Mouse (Mus musculus) thymus, postnatal 4 days (tissue): ENCODE data around the gene Zdhhc18.

Experiments
- DNase-seq: peaks from one replicate; pipeline ENCODE4 v3.0.0; 2021

The Zdhhc18 gene

GRCm38 (mm10) chr4:133649989-133650699 is at the start of gene Zdhhc18:
Gene Zdhhc18, minus strand, starts transcription at chr4:133650154.
- peak; percentile 95 for DNase-seq

- DNase-seq: no peak
Observed at GRCm38 (mm10) chr4:133695363-133695762, 45.4 kb upstream of the Zdhhc18 start.

GRCm38 (mm10) chr4:133690252-133690651 is 40.3 kb upstream of the Zdhhc18 start:
- no peak for DNase-seq

GRCm38 (mm10) chr4:133688417-133689067 is 38.6 kb upstream of the Zdhhc18 start:
- no peak for DNase-seq

GRCm38 (mm10) chr4:133687126-133687525 is 37.2 kb upstream of the Zdhhc18 start:
- DNase-seq: no peak

GRCm38 (mm10) chr4:133686512-133686911 is 36.6 kb upstream of the Zdhhc18 start:
- no peak for DNase-seq

GRCm38 (mm10) chr4:133680206-133680786 is 30.3 kb upstream of the Zdhhc18 start:
- DNase-seq: no peak

- no peak for DNase-seq
Observed at GRCm38 (mm10) chr4:133679629-133680028, 29.7 kb upstream of the Zdhhc18 start.

- DNase-seq: no peak
Observed at GRCm38 (mm10) chr4:133677266-133677665, 27.3 kb upstream of the Zdhhc18 start.

GRCm38 (mm10) chr4:133676189-133676588 is 26.2 kb upstream of the Zdhhc18 start:
- DNase-seq: no peak

- no peak for DNase-seq
Observed at GRCm38 (mm10) chr4:133675594-133676016, 25.7 kb upstream of the Zdhhc18 start.

GRCm38 (mm10) chr4:133674331-133674695 is 24.4 kb upstream of the Zdhhc18 start:
- DNase-seq: no peak

- no peak for DNase-seq
Observed at GRCm38 (mm10) chr4:133673666-133674330, 23.8 kb upstream of the Zdhhc18 start.

GRCm38 (mm10) chr4:133672845-133673647 is 23.1 kb upstream of the Zdhhc18 start:
- no peak for DNase-seq

- peak; percentile 99 for DNase-seq
Observed at GRCm38 (mm10) chr4:133671881-133672844, 22.2 kb upstream of the Zdhhc18 start, which contains the start of gene Pigv. Gene Pigv, minus strand, starts transcription at chr4:133672647.

- peak; percentile 88 for DNase-seq
Observed at GRCm38 (mm10) chr4:133671184-133671880, 21.4 kb upstream of the Zdhhc18 start.

- DNase-seq: no peak
Observed at GRCm38 (mm10) chr4:133669652-133670210, 19.8 kb upstream of the Zdhhc18 start.

GRCm38 (mm10) chr4:133668537-133668936 is 18.6 kb upstream of the Zdhhc18 start:
- DNase-seq: no peak

GRCm38 (mm10) chr4:133666199-133666598 is 16.2 kb upstream of the Zdhhc18 start:
- DNase-seq: no peak

GRCm38 (mm10) chr4:133665118-133665517 is 15.2 kb upstream of the Zdhhc18 start:
- no peak for DNase-seq
